Mouse (Mus musculus) thymus, adult 2 months (tissue): ENCODE measurements around the gene Cryab. TPM values are rescaled to one million over a fixed set of nuclear protein-coding genes. Genes with fewer than 3 reads are reported as not detected.
A peak's percentile ranks its signal among the peaks of the same experiment; 100 is the strongest.

Source experiments
- DNase-seq: peaks from one replicate; pipeline ENCODE4 v3.0.0; 2021
- H3K27ac ChIP-seq: fragments of 200-500 bp; 2 replicates; pipeline ENCODE4 v1.5.1; 2012; ENCODE audit warnings: low read length, control low read depth; ENCODE audit not compliant: control insufficient read depth, insufficient read depth
- H3K27me3 ChIP-seq: fragments of 200-500 bp; 2 replicates; pipeline ENCODE4 v1.6.1; 2012; ENCODE audit warnings: mild to moderate bottlenecking, low read length, moderate library complexity, mixed read lengths; ENCODE audit not compliant: control insufficient read depth, insufficient read depth
- H3K36me3 ChIP-seq: fragments of 200-500 bp; 2 replicates; pipeline ENCODE4 v1.6.1; 2012; ENCODE audit warnings: mild to moderate bottlenecking, low read length, moderate library complexity; ENCODE audit not compliant: control insufficient read depth, insufficient read depth
- H3K4me1 ChIP-seq: fragments of 200-500 bp; replicated peaks from 2 replicates; pipeline ENCODE4 v1.6.1; 2012; ENCODE audit warnings: low read length; ENCODE audit not compliant: control insufficient read depth, insufficient read depth
- H3K4me3 ChIP-seq: fragments of 200-500 bp; 2 replicates; pipeline ENCODE4 v1.5.1; 2012; ENCODE audit warnings: mild to moderate bottlenecking, low read length, control low read depth, moderate library complexity; ENCODE audit not compliant: control insufficient read depth, insufficient read depth
- CTCF ChIP-seq: fragments of 200-500 bp; IDR thresholded peaks from 2 replicates; pipeline ENCODE4 v1.5.1; 2012; ENCODE audit warnings: mild to moderate bottlenecking, control low read depth, low read length, moderate library complexity, borderline replicate concordance; ENCODE audit not compliant: control insufficient read depth, poor library complexity, insufficient read depth; ENCODE audit errors: extremely low read depth
- POLR2A ChIP-seq: fragments of 200-500 bp; IDR thresholded peaks from 2 replicates; pipeline ENCODE4 v1.6.1; 2012; ENCODE audit warnings: mild to moderate bottlenecking, low read length, control low read depth, moderate library complexity; ENCODE audit not compliant: control insufficient read depth, poor library complexity, insufficient read depth; ENCODE audit errors: extremely low read depth
- WGBS: fragments of 180-500 bp; shearing (Covaris S2); methylation state at CpG from one replicate; pipeline ENCODE4 v1.1.7; 2018; 5-methylcytosine and 5-hydroxymethylcytosine counted together
- polyA plus RNA-seq: library from polyadenylated mRNA; depleted of rRNA; stranded (reverse); fragments of >200 nt; gene quantifications from 2 replicates; pipeline ENCODE4 v1.2.3, GENCODE M21; 2012

The Cryab gene
- polyA plus RNA-seq, 1 experiment = 146 TPM

- 65% methylated on average over 2 of the region's 2 CpGs for whole genome bisulfite sequencing
- no peak overlapping the region for H3K4me3 ChIP-seq
- TF ChIP-seq POLR2A (no peak), CTCF (peak; percentile 26; the same call in 1 of the 2 replicates)
- peak; percentile 68 for DNase-seq
- H3K36me3 ChIP-seq = no peaks in the 10 kb centered on the region; the same call in 1 of the 2 replicates
- no peaks in the 10 kb centered on the region for H3K27me3 ChIP-seq
- H3K27ac ChIP-seq = no peak overlapping the region
- H3K4me1 ChIP-seq = no peaks in the 10 kb centered on the region
Observed at GRCm38 (mm10) chr9:50782155-50782554, 31.0 kb downstream of the Cryab start.

GRCm38 (mm10) chr9:50795266-50795665 is 44.1 kb downstream of the Cryab start:
- no peak for TF ChIP-seq POLR2A
- no peak for TF ChIP-seq CTCF
- no peak for DNase-seq
- no peaks in the 10 kb centered on the region for H3K4me1 ChIP-seq
- no peaks in the 10 kb centered on the region for H3K27me3 ChIP-seq
- H3K36me3 ChIP-seq = no peaks in the 10 kb centered on the region
- H3K4me3 ChIP-seq = no peak overlapping the region
- 95% methylated on average over 3 of the region's 3 CpGs for WGBS
- no peak overlapping the region for H3K27ac ChIP-seq

GRCm38 (mm10) chr9:50796776-50797175 is 45.7 kb downstream of the Cryab start:
- 93% methylated on average over 8 of the region's 8 CpGs for WGBS
- no peak for DNase-seq
- no peak for TF ChIP-seq CTCF
- TF ChIP-seq POLR2A = no peak
- Histone ChIP-seq H3K4me1 (no peaks in the 10 kb centered on the region), H3K27me3 (no peaks in the 10 kb centered on the region), H3K4me3 (no peak overlapping the region), H3K36me3 (no peaks in the 10 kb centered on the region), H3K27ac (no peak overlapping the region)

- H3K36me3 ChIP-seq = no peaks in the 10 kb centered on the region
- H3K27me3 ChIP-seq = no peaks in the 10 kb centered on the region
- no peak overlapping the region for H3K27ac ChIP-seq
- no peaks in the 10 kb centered on the region for H3K4me1 ChIP-seq
- no peak for TF ChIP-seq CTCF
- TF ChIP-seq POLR2A = no peak
- DNase-seq = no peak
- WGBS = 96% methylated on average over 7 of the region's 7 CpGs
- H3K4me3 ChIP-seq = no peak overlapping the region
Observed at GRCm38 (mm10) chr9:50797641-50798040, 46.5 kb downstream of the Cryab start.

GRCm38 (mm10) chr9:50798368-50798767 is 47.2 kb downstream of the Cryab start:
- no peak for DNase-seq
- TF ChIP-seq CTCF (no peak), POLR2A (no peak)
- Histone ChIP-seq H3K4me3 (no peak overlapping the region), H3K36me3 (peaks cover 4% of the 10 kb centered on the region; the same call in 1 of the 2 replicates), H3K27me3 (no peaks in the 10 kb centered on the region), H3K27ac (no peak overlapping the region), H3K4me1 (no peaks in the 10 kb centered on the region)
- 96% methylated on average over 5 of the region's 5 CpGs for WGBS

GRCm38 (mm10) chr9:50800985-50801384 is 49.9 kb downstream of the Cryab start:
- peak; percentile 70 for DNase-seq
- WGBS = 83% methylated on average over 2 of the region's 2 CpGs
- no peaks in the 10 kb centered on the region for H3K27me3 ChIP-seq

More at GRCm38 (mm10) chr9:50800985-50801384, 49.9 kb downstream of the Cryab start:
- Histone ChIP-seq H3K36me3 (peaks cover 4% of the 10 kb centered on the region; the same call in 1 of the 2 replicates), H3K27ac (no peak overlapping the region), H3K4me3 (no peak overlapping the region), H3K4me1 (peaks cover 5% of the 10 kb centered on the region)
- TF ChIP-seq CTCF = no peak
- no peak for TF ChIP-seq POLR2A
